Mouse (Mus musculus): ENCODE measurements around the gene Dhdh.

Gene Dhdh

DNA sequence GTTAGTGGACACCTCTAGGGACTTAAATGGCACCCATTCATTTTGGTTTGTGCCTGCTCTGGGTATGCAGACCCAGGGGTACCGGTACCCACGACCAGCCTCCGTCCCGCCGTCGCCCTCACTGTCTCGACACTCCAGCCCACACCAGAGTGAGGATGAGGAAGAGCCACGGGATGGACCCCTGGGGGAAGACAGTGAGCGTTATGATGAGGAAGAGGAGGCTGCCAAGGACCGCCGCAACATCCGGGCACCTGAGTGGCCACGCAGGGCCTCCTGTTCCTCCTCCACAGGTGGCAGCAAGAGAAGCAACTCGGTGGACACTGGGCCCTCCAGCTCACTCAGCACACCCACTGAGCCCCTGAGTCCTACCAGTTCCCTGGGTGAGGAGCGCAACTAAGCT, 33.6 kb downstream of the Dhdh start:
- DNase-seq (ENCODE audit: low spot score in 2 of 2), result no peak

DNA sequence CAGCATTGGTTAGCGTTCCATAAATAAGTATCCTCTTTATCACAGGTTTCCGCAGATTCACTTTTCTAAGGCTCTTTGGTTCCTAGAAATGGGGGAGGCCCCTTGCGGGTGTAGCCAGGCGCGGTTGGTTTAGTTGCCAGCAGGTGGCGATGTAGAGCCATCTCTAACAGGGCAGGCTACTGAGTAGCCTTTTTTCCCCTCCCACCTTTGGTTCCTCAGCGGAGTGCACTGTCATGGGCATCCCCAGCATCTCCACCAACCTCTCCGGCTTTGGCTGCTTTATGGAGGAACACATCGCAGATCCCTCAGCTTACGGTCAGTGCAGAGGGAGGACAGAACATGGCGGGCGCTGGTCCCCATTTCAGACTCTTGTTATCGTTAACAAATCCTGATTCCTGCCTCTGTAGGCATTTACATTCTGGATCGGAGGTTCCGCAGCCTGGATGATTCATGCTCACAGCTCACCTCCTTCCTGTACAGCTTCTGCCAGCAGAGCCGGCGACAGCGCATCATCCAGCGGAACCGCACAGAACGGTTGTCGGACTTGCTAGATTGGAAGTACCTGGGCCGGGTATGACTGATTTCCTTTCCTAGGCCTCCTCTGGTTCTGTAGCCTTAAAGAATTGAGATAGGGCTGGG, 37.1 kb downstream of the Dhdh start:
- peak; percentile 85 to 95 for DNase-seq (ENCODE audit: low spot score in 2 of 2)

GRCm38 (mm10) chr7:45449974-45450373, 38.6 kb downstream of the Dhdh start:
- no peak for DNase-seq (ENCODE audit: low spot score in 2 of 2)

DNA sequence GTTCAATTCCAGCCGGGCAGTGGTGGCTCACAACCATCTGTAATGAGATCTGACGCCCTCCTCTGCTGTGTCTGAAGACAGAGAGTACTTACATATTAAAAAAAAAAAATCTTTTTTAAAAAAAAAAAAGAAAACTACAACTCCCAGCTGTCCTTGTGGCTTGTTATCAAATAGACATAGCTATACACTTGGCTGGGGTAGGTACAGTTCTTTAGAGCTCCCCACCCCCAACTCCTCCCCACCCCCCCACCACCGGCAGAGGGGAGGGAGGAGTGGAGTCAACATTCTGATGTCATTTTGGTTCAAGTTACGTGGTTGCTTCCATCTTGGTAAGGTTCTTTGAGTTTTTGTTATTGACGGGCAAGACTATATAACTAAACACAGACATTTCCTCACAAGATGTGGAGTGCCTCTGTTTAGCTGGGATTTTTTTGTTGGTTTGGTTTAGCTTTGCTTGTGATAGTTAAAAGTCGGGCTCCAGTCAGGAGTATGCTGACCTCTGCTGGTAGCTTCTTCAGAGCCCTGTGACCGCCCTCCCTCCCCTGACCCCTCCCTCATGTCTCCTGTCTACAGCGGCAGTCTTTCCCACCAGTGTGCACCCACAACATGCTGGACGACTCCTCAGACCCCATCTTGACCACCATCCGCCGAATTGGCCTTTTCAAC, 41.1 kb downstream of the Dhdh start:
- DNase-seq (ENCODE audit: low spot score in 2 of 2), result no peak

DNA sequence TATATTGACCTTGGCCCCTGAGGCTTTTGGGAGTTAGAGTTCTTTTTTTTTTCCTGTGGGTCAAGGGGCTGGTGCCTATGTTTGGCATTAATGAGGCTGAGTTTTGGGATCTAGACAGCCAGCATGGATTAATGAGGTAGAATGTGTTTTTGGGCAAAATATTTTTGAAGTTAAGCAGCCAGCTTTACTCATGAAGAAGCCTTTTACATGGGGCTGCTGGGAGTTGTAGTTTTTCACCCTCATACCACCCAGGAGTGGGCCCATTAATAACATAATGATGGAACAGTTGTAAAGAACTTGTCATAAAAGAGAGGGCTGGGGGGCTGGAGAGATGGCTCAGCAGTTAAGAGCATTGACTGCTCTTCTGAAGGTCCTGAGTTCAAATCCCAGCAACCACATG, 42.0 kb downstream of the Dhdh start:
- no peak for DNase-seq (ENCODE audit: low spot score in 2 of 2)

- DNase-seq (ENCODE audit: low spot score in 2 of 2), result no peak
These were observed 44.8 kb downstream of the Dhdh start for GRCm38 (mm10) chr7:45443526-45444420.

- no peak for DNase-seq (ENCODE audit: low spot score in 2 of 2)
These were observed 50.9 kb downstream of the Dhdh start, which contains the start of gene Ruvbl2 for GRCm38 (mm10) chr7:45437521-45438276. Gene Ruvbl2, minus strand, starts transcription at chr7:45438096.

GRCm38 (mm10) chr7:45437046-45437445, 51.6 kb downstream of the Dhdh start:
- no peak for DNase-seq (ENCODE audit: low spot score in 2 of 2)

GRCm38 (mm10) chr7:45436444-45436843, 52.2 kb downstream of the Dhdh start:
- no peak for DNase-seq (ENCODE audit: low spot score in 2 of 2)

- DNase-seq (ENCODE audit: low spot score in 2 of 2), result no peak
These were observed 53.6 kb downstream of the Dhdh start for GRCm38 (mm10) chr7:45435038-45435437.

DNA sequence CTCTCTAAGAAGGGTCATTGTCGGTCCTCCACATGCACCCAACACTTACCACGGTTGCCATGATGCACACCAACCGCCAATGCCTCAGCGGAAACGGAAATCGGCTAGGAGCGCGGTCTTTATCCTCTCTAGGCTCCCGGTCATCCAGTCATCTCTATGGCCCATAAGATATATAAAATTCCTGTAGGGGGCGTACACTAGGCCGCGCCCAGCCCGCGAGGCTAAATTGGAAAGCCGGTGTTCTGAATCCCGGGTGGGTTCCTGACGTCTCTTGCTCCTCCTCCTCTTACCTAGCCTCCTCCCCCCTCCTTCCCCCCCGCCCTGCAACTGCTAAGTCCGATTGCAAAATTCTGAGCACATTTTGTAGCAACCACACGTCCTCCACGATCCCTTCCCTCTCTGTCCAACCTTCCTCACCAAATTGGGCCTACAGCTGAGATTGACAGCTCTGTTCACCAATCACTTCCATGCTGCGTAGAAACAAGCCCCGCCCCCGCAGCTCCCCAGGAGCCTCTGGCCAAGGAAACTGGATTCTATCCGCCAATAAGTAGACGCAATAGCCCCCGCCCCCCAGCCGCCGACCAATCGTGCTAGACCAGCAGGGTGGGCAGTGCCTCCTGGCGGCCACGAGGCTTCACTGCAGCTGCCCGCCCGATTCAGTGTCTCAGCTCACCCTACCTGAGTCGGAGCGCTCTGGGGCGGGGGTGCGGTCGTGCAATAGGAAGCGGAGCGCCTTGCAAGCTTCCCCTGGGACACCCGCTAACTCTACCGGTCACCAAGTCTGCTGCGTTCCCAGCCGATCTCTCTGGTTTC, 54.2 kb downstream of the Dhdh start, which contains the start of gene Gys1:
TSS of gene Gys1 (plus strand) at position 642 of the 813 bp plus-strand sequence.
- DNase-seq (ENCODE audit: low spot score in 2 of 2), result peak; percentile 100

- no peak for DNase-seq (ENCODE audit: low spot score in 2 of 2)
These were observed 54.8 kb downstream of the Dhdh start for GRCm38 (mm10) chr7:45433835-45434202.

- DNase-seq (ENCODE audit: low spot score in 2 of 2), result no peak
These were observed 62.0 kb downstream of the Dhdh start for GRCm38 (mm10) chr7:45426556-45426955.

GRCm38 (mm10) chr7:45421194-45421593, 67.4 kb downstream of the Dhdh start:
- DNase-seq (ENCODE audit: low spot score in 2 of 2), result no peak

Measured in spleen, postnatal 4 days (tissue).